ENCODE assay signal across 34 mouse cellular contexts in genomic region chr11:83657508-83657907, GRCm38 (mm10). TPM values are rescaled to one million over a fixed set of nuclear protein-coding genes. Genes with fewer than 3 reads are reported as not detected.
DNase-seq lines count a peak whose midpoint lies in the region; ATAC-seq lines count a peak whose summit lies in the region.
"Had no signal": no experiment of that assay in that cellular context is flagged by ENCODE, and none has a peak within 500 bp of the region (broad histone marks: within the 10 kb centered on the region; RNA-seq: fewer than 3 reads in every experiment).

No protein-coding gene starts in this region.

- no peaks in the 10 kb centered on the region for H3K27me3 ChIP-seq in midbrain, embryonic 13.5 days
- H3K27me3 ChIP-seq: forebrain, embryonic 13.5 days; heart, embryonic 12.5 days; heart, embryonic 15.5 days; hindbrain, embryonic 13.5 days; Patski had no signal

- no peaks in the 10 kb centered on the region for H3K4me1 ChIP-seq in midbrain, embryonic 13.5 days (replicated peaks)
- H3K4me1 ChIP-seq: forebrain, embryonic 10.5 days; forebrain, embryonic 13.5 days; heart, embryonic 12.5 days; heart, embryonic 15.5 days; hindbrain, embryonic 10.5 days; hindbrain, embryonic 13.5 days had no signal

- no peak overlapping the region for H3K4me3 ChIP-seq in midbrain, embryonic 13.5 days (replicated peaks)
- H3K4me3 ChIP-seq: forebrain, embryonic 10.5 days; forebrain, embryonic 13.5 days; heart, embryonic 12.5 days; heart, embryonic 15.5 days; hindbrain, embryonic 10.5 days; hindbrain, embryonic 13.5 days had no signal

- H3K9ac ChIP-seq in midbrain, embryonic 13.5 days (replicated peaks): no peak overlapping the region
- H3K9ac ChIP-seq: forebrain, embryonic 13.5 days; heart, embryonic 12.5 days; heart, embryonic 15.5 days; hindbrain, embryonic 13.5 days had no signal

- ATAC-seq in megakaryocyte, adult 5-6 weeks (ENCODE audit: poor library complexity, severe bottlenecking): peak; percentile 19; the same call in 1 of the 2 replicates
- no peak for ATAC-seq in midbrain, embryonic 13.5 days
- ATAC-seq: forebrain, embryonic 13.5 days; forebrain, embryonic 16.5 days; hindbrain, embryonic 16.5 days; Patski had no signal

- no peaks in the 10 kb centered on the region for H3K36me3 ChIP-seq in midbrain, embryonic 13.5 days
- H3K36me3 ChIP-seq: forebrain, embryonic 10.5 days; G1E; heart, embryonic 12.5 days; heart, embryonic 15.5 days; hindbrain, embryonic 10.5 days; hindbrain, embryonic 13.5 days had no signal

- peak; percentile 26 for DNase-seq in right cerebral cortex, adult 18-20 months
- no peak for DNase-seq in right cerebral cortex, postnatal 25 days
- peak; percentile 11 for DNase-seq in brain, adult 2 months (ENCODE audit: low read depth, low spot score)
- peak; percentile 53 to 71 for DNase-seq in natural killer cell, adult 2 months (ENCODE audit: low spot score in 2 of 2)
- no peak for DNase-seq in cerebellum, postnatal 10 days
- DNase-seq: adrenal gland, postnatal 10 days; adrenal gland, postnatal 36 days; B cell, adult 2 months; cerebellum, adult 11-12 months; cerebellum, adult 8-10 months; cerebellum, postnatal 14 days; gastrocnemius, postnatal 10 days; gastrocnemius, postnatal 36 days; heart, adult 18-20 months; heart, postnatal 10 days; heart, postnatal 36 days had no signal

- H3K27ac ChIP-seq in midbrain, embryonic 13.5 days: no peak overlapping the region
- H3K27ac ChIP-seq: forebrain, embryonic 10.5 days; forebrain, embryonic 13.5 days; heart, embryonic 15.5 days; hindbrain, embryonic 10.5 days; hindbrain, embryonic 13.5 days had no signal

- no peak overlapping the region for H3K4me2 ChIP-seq in midbrain, embryonic 13.5 days (replicated peaks)
- H3K4me2 ChIP-seq: forebrain, embryonic 13.5 days; heart, embryonic 12.5 days; heart, embryonic 15.5 days; hindbrain, embryonic 13.5 days had no signal

- WGBS in midbrain, embryonic 13.5 days: 86% methylated on average over 3 of the region's 3 CpGs

- H3K9me3 ChIP-seq in midbrain, embryonic 13.5 days: no peaks in the 10 kb centered on the region
- H3K9me3 ChIP-seq: forebrain, embryonic 10.5 days; forebrain, embryonic 13.5 days; G1E; heart, embryonic 12.5 days; heart, embryonic 15.5 days; hindbrain, embryonic 10.5 days; hindbrain, embryonic 13.5 days had no signal

RNA-seq across cellular contexts. Expression of gene Ccl4, which starts 4.9 kb away (rescaled TPM):
- 36.0 and 59.5 TPM in 2 replicates for total RNA-seq in megakaryocyte, adult 5-6 weeks (2015)
- total RNA-seq in megakaryocyte, adult 5-6 weeks (2017): 36.2 and 51.5 TPM in 2 replicates
- polyA plus RNA-seq in midbrain, embryonic 13.5 days (2015; fragmentation: Nextera tagmentation; extraction: Ambion mirVana): 0.32 TPM in 1 of 2 replicates, not detected in the other
- total RNA-seq: adrenal gland, adult 18-20 months; adrenal gland, postnatal 10 days; gastrocnemius, adult 18-20 months; gastrocnemius, postnatal 10 days; gastrocnemius, postnatal 36 days; heart, adult 18-20 months; heart, postnatal 10 days; heart, postnatal 36 days had no signal
- polyA plus RNA-seq: embryonic facial prominence, embryonic 11.5 days; forebrain, embryonic 16.5 days; G1E; Patski had no signal

RNA-seq across cellular contexts. Expression of gene Ccl3, which starts 8.4 kb away (rescaled TPM):
- 299 and 403 TPM in 2 replicates for total RNA-seq in megakaryocyte, adult 5-6 weeks (2015)
- 184 and 222 TPM in 2 replicates for total RNA-seq in megakaryocyte, adult 5-6 weeks (2017)
- polyA plus RNA-seq in midbrain, embryonic 13.5 days (2015; fragmentation: Nextera tagmentation; extraction: Ambion mirVana): 0.64 and 0.65 TPM in 2 replicates
- total RNA-seq: adrenal gland, postnatal 36 days; gastrocnemius, adult 18-20 months; gastrocnemius, postnatal 10 days; gastrocnemius, postnatal 36 days; heart, adult 18-20 months; heart, postnatal 36 days had no signal
- polyA plus RNA-seq: G1E, Patski had no signal

RNA-seq across cellular contexts. Expression of gene Rpl9-ps1, which starts 12.1 kb away (rescaled TPM):
- total RNA-seq in megakaryocyte, adult 5-6 weeks (2015): 1.0 TPM in 1 of 2 replicates, not detected in the other
- not detected in 2 replicates for total RNA-seq in megakaryocyte, adult 5-6 weeks (2017)
- not detected in 2 replicates for polyA plus RNA-seq in midbrain, embryonic 13.5 days (2015; fragmentation: Nextera tagmentation; extraction: Ambion mirVana)
- total RNA-seq: adrenal gland, adult 18-20 months; adrenal gland, postnatal 10 days; adrenal gland, postnatal 36 days; CH12.LX; G1E; gastrocnemius, adult 18-20 months; gastrocnemius, postnatal 10 days; gastrocnemius, postnatal 36 days; heart, adult 18-20 months; heart, postnatal 10 days; heart, postnatal 36 days had no signal
- polyA plus RNA-seq: brain, embryonic 14.5 days; embryonic facial prominence, embryonic 11.5 days; embryonic facial prominence, embryonic 14.5 days; forebrain, embryonic 10.5 days; forebrain, embryonic 13.5 days; forebrain, embryonic 16.5 days; G1E; heart, embryonic 12.5 days; heart, embryonic 15.5 days; hindbrain, embryonic 10.5 days; hindbrain, embryonic 13.5 days; hindbrain, embryonic 16.5 days; Patski had no signal

RNA-seq across cellular contexts. Expression of gene Wfdc17, which starts 46.3 kb away (rescaled TPM):
- total RNA-seq in megakaryocyte, adult 5-6 weeks (2015): 379 and 412 TPM in 2 replicates
- 127 and 155 TPM in 2 replicates for total RNA-seq in megakaryocyte, adult 5-6 weeks (2017)
- 0.44 TPM in 1 of 2 replicates, not detected in the other for polyA plus RNA-seq in midbrain, embryonic 13.5 days (2015; fragmentation: Nextera tagmentation; extraction: Ambion mirVana)
- total RNA-seq: CH12.LX, G1E had no signal
- polyA plus RNA-seq: brain, embryonic 14.5 days; forebrain, embryonic 10.5 days; forebrain, embryonic 13.5 days; forebrain, embryonic 16.5 days; G1E; heart, embryonic 12.5 days; Patski had no signal

RNA-seq across cellular contexts. Expression of gene Wfdc18, which starts 51.3 kb away (rescaled TPM):
- total RNA-seq in megakaryocyte, adult 5-6 weeks (2015): 1.4 and 6.2 TPM in 2 replicates
- 1.3 and 3.9 TPM in 2 replicates for total RNA-seq in megakaryocyte, adult 5-6 weeks (2017)
- not detected in 2 replicates for polyA plus RNA-seq in midbrain, embryonic 13.5 days (2015; fragmentation: Nextera tagmentation; extraction: Ambion mirVana)
- total RNA-seq: adrenal gland, adult 18-20 months; adrenal gland, postnatal 10 days; adrenal gland, postnatal 36 days; CH12.LX; G1E; gastrocnemius, adult 18-20 months; gastrocnemius, postnatal 10 days; gastrocnemius, postnatal 36 days; heart, adult 18-20 months; heart, postnatal 36 days had no signal
- polyA plus RNA-seq: brain, embryonic 14.5 days; embryonic facial prominence, embryonic 11.5 days; forebrain, embryonic 10.5 days; forebrain, embryonic 13.5 days; forebrain, embryonic 16.5 days; G1E; hindbrain, embryonic 10.5 days; hindbrain, embryonic 13.5 days; hindbrain, embryonic 16.5 days; Patski had no signal

Comparison
In these comparisons a context has a peak if more than half of its experiments do, and no peak if none do; other contexts are left out.
1. DNase-seq: peak in right cerebral cortex, adult 18-20 months (single experiment), brain, adult 2 months (single experiment) and natural killer cell, adult 2 months (2 of 2); none in right cerebral cortex, postnatal 25 days (single experiment) and cerebellum, postnatal 10 days (0 of 2).